In the genomic region with DNA sequence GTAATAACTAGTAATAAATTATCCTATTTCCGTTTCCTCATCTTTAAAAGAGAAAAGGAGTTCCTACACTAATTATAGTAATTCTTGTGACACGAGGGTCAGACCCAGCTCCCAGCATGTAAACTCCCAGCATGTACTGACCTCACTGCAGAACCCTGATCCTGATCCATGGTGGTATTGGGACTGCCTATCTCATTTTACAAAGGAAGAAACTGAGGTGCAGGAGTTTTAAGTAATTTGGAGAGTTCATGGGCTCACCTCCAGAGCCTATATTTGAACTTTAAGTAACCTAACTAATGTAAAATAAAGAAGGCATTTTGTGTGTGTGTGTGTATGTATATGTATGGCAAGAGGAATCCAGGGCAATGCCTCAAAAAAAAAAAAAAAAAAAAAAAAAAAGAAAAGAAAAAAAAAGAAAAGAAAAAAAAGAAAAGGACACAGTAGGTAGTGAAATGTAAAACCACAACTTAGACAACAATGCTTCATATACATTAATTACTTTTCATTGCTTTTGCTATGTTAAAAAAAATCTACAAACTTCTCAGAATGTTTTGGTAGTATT, we compare ENCODE assay signal across 8 mouse cellular contexts. TPM values are rescaled to one million over a fixed set of nuclear protein-coding genes. Genes with fewer than 3 reads are reported as not detected.
DNase-seq lines count a peak whose midpoint lies in the region; ATAC-seq and TF ChIP-seq lines count a peak whose summit lies in the region.

No protein-coding gene starts in this region.

- ATAC-seq in heart, embryonic 15.5 days (replicated peaks; ENCODE audit: insufficient number of reproducible peaks, insufficient read depth, low FRiP score, low read depth), result no peak
- no peak for ATAC-seq in hindbrain, embryonic 11.5 days (ENCODE audit: low FRiP score)

- peaks cover 36% of the 10 kb centered on the region for H3K79me2 ChIP-seq in MEL (ENCODE audit: control insufficient read depth, insufficient read depth, low read length, poor library complexity)

- H3K4me1 ChIP-seq in heart, embryonic 15.5 days (replicated peaks), result peaks cover 24% of the 10 kb centered on the region
- H3K4me1 ChIP-seq in MEL (ENCODE audit: control insufficient read depth in 1 of 2, insufficient read depth in 2 of 2, low read length in 2 of 2), result peaks cover 19 to 21% of the 10 kb centered on the region in 2 experiments
- no peaks in the 10 kb centered on the region; the same call in 1 of the 2 replicates for H3K4me1 ChIP-seq in hindbrain, embryonic 11.5 days (replicated peaks; ENCODE audit: control insufficient read depth, insufficient read depth, low read length)
- peaks cover 37% of the 10 kb centered on the region for H3K4me1 ChIP-seq in midbrain, embryonic 10.5 days

- TF ChIP-seq POLR2A in MEL (IDR thresholded peaks at IDR 0.05; ENCODE audit: control insufficient read depth in 1 of 2, insufficient read depth in 1 of 2, low read depth in 1 of 2, low read length in 2 of 2, poor library complexity in 1 of 2), result no peak

- no peak for TF ChIP-seq EP300 in MEL (IDR thresholded peaks at IDR 0.05; ENCODE audit: low read depth in 1 of 2, low read length in 2 of 2)

- H3K36me3 ChIP-seq in heart, embryonic 15.5 days, result no peaks in the 10 kb centered on the region
- H3K36me3 ChIP-seq in MEL (ENCODE audit: control insufficient read depth in 1 of 2, insufficient read depth in 2 of 2, low read length in 2 of 2), result peaks cover 2 to 37% of the 10 kb centered on the region in 2 experiments; a peak in 3 of 4 replicates
- H3K36me3 ChIP-seq in hindbrain, embryonic 11.5 days (ENCODE audit: control insufficient read depth, insufficient read depth, low read length), result no peaks in the 10 kb centered on the region
- no peaks in the 10 kb centered on the region for H3K36me3 ChIP-seq in midbrain, embryonic 10.5 days

- H3K9me3 ChIP-seq in heart, embryonic 15.5 days (replicated peaks), result no peaks in the 10 kb centered on the region
- H3K9me3 ChIP-seq in MEL (replicated peaks; ENCODE audit: insufficient read depth, low read length), result no peaks in the 10 kb centered on the region
- no peaks in the 10 kb centered on the region for H3K9me3 ChIP-seq in hindbrain, embryonic 11.5 days (ENCODE audit: control insufficient read depth, low read length)
- H3K9me3 ChIP-seq in midbrain, embryonic 10.5 days (replicated peaks), result no peaks in the 10 kb centered on the region

- H3K27ac ChIP-seq in heart, embryonic 15.5 days, result peak overlapping the region; percentile 100
- peak overlapping the region; percentile 75 for H3K27ac ChIP-seq in MEL (ENCODE audit: control insufficient read depth, low read depth, low read length)
- peak overlapping the region; percentile 99 for H3K27ac ChIP-seq in hindbrain, embryonic 11.5 days (ENCODE audit: low read depth, low read length)
- H3K27ac ChIP-seq in midbrain, embryonic 10.5 days (replicated peaks), result peak overlapping the region; percentile 100

- no peak for TF ChIP-seq CTCF in MEL (IDR thresholded peaks at IDR 0.05 in 2 of 3, conservative IDR thresholded peaks at IDR 0.05 in 1 of 3; ENCODE audit: control insufficient read depth in 1 of 3, insufficient read depth in 1 of 3, low read depth in 2 of 3, low read length in 3 of 3, poor library complexity in 1 of 3, severe bottlenecking in 1 of 3)

- peak overlapping the region; percentile 75 for H3K4me2 ChIP-seq in heart, embryonic 15.5 days
- peak overlapping the region; percentile 62 for H3K4me2 ChIP-seq in hindbrain, embryonic 11.5 days (replicated peaks; ENCODE audit: low read depth, low read length)

- peak overlapping the region; percentile 97 for H3K4me3 ChIP-seq in heart, embryonic 15.5 days
- H3K4me3 ChIP-seq in MEL (ENCODE audit: control insufficient read depth in 1 of 2, insufficient read depth in 1 of 2, low read depth in 2 of 2, low read length in 2 of 2), result peak overlapping the region; percentile 68 to 99
- H3K4me3 ChIP-seq in hindbrain, embryonic 11.5 days (ENCODE audit: low read depth, low read length), result peak overlapping the region; percentile 94
- H3K4me3 ChIP-seq in midbrain, embryonic 10.5 days, result peak overlapping the region; percentile 89

- no peak for TF ChIP-seq RAD21 in MEL (IDR thresholded peaks at IDR 0.05; ENCODE audit: low read depth, low read length)

- 0% methylated on average over 2 of the region's 2 CpGs for WGBS in heart, embryonic 15.5 days
- 2% methylated on average over 2 of the region's 2 CpGs for WGBS in hindbrain, embryonic 11.5 days
- WGBS in midbrain, embryonic 10.5 days, result 0% methylated on average over 2 of the region's 2 CpGs

- no peak for DNase-seq in heart, adult 8-10 months (ENCODE audit: low spot score)
- no peak for DNase-seq in MEL (ENCODE audit: low read depth, low spot score)
- DNase-seq in hindbrain, embryonic 11.5 days (ENCODE audit: low spot score), result no peak
- DNase-seq in midbrain, embryonic 10.5 days (ENCODE audit: low spot score), result no peak
- no peak for DNase-seq in spleen, postnatal 36 days (ENCODE audit: low spot score in 2 of 2)
- no peak for DNase-seq in adipocyte (ENCODE audit: low spot score)
- DNase-seq in adrenal gland, postnatal 4 days (ENCODE audit: low spot score in 2 of 2), result no peak

- no peaks in the 10 kb centered on the region for H3K27me3 ChIP-seq in heart, embryonic 15.5 days
- no peaks in the 10 kb centered on the region for H3K27me3 ChIP-seq in MEL (ENCODE audit: control insufficient read depth in 1 of 2, insufficient read depth in 2 of 2, low read length in 2 of 2)
- H3K27me3 ChIP-seq in hindbrain, embryonic 11.5 days (ENCODE audit: control insufficient read depth, insufficient read depth, low read length), result no peaks in the 10 kb centered on the region
- no peaks in the 10 kb centered on the region for H3K27me3 ChIP-seq in midbrain, embryonic 10.5 days (ENCODE audit: low read depth, poor library complexity, severe bottlenecking)

- peak overlapping the region; percentile 100 for H3K9ac ChIP-seq in heart, embryonic 15.5 days
- peak overlapping the region; percentile 96 for H3K9ac ChIP-seq in MEL (ENCODE audit: control insufficient read depth, low read depth, low read length, poor library complexity, severe bottlenecking)
- peak overlapping the region; percentile 96 for H3K9ac ChIP-seq in hindbrain, embryonic 11.5 days (ENCODE audit: low read depth, low read length)

TF ChIP-seq in MEL, 35 proteins besides CTCF, POLR2A, EP300 and RAD21:
- TF ChIP-seq JUND (IDR thresholded peaks at IDR 0.05; ENCODE audit: low read depth, low read length) (no peak), MAZ (IDR thresholded peaks at IDR 0.05; ENCODE audit: low read depth, low read length) (no peak), CHD1 (IDR thresholded peaks at IDR 0.05; ENCODE audit: low read depth, low read length) (peak; percentile 43; the same call in 1 of the 2 replicates), TBP (IDR thresholded peaks at IDR 0.05; ENCODE audit: low read depth, low read length) (peak; percentile 13; the same call in 1 of the 2 replicates), MXI1 (IDR thresholded peaks at IDR 0.05; ENCODE audit: low read depth, low read length) (0 out of 2 replicates have a peak, but pooled peaks have one; percentile 40), ETS1 (IDR thresholded peaks at IDR 0.05; ENCODE audit: low read depth, low read length) (no peak), MYB (IDR thresholded peaks at IDR 0.05; ENCODE audit: low read depth, low read length) (no peak), UBTF (IDR thresholded peaks at IDR 0.05; ENCODE audit: borderline replicate concordance, insufficient read depth, low read depth, low read length) (no peak), POLR2AphosphoS5 (IDR thresholded peaks at IDR 0.05; ENCODE audit: borderline replicate concordance, low read depth, low read length) (no peak), ZNF384 (IDR thresholded peaks at IDR 0.05; ENCODE audit: low read depth, low read length) (peak; percentile 75), MAFK (IDR thresholded peaks at IDR 0.05; ENCODE audit: borderline replicate concordance, low read depth, low read length) (no peak), HCFC1 (IDR thresholded peaks at IDR 0.05; ENCODE audit: low read depth, low read length) (no peak), NRF1 (IDR thresholded peaks at IDR 0.05; ENCODE audit: insufficient read depth, low read depth, low read length, poor library complexity, severe bottlenecking) (no peak), RCOR1 (IDR thresholded peaks at IDR 0.05; ENCODE audit: low read depth, low read length) (no peak), USF1 (IDR thresholded peaks at IDR 0.05; ENCODE audit: low read depth, low read length) (no peak), MYC (IDR thresholded peaks at IDR 0.05; ENCODE audit: low read depth, low read length) (no peak), SIN3A (IDR thresholded peaks at IDR 0.05; ENCODE audit: low read length) (peak; percentile 82), BHLHE40 (IDR thresholded peaks at IDR 0.05; ENCODE audit: borderline replicate concordance, low read depth, low read length) (no peak), POLR2AphosphoS2 (IDR thresholded peaks at IDR 0.05; ENCODE audit: low read length) (no peak), CHD2 (IDR thresholded peaks at IDR 0.05; ENCODE audit: low read length) (no peak), GABPA (IDR thresholded peaks at IDR 0.05; ENCODE audit: low read depth, low read length) (no peak), NELFE (IDR thresholded peaks at IDR 0.05; ENCODE audit: low read depth, low read length) (no peak), E2F4 (IDR thresholded peaks at IDR 0.05; ENCODE audit: borderline replicate concordance, low read depth, low read length) (no peak), MEF2A (IDR thresholded peaks at IDR 0.05; ENCODE audit: extremely low read depth, insufficient replicate concordance, low read depth, low read length, poor library complexity, severe bottlenecking) (no peak)

RNA-seq across cellular contexts. Expression of gene Itgb1, which starts 1.1 kb away (rescaled TPM):
- polyA plus RNA-seq in heart, embryonic 15.5 days (2015; fragmentation: Nextera tagmentation; extraction: Ambion mirVana), result 342 and 356 TPM in 2 replicates
- total RNA-seq in heart, adult 8-10 months (2022), result 100 to 1,000 TPM; 294 to 330 (median 319) TPM
- 73.7 and 76.7 TPM in 2 replicates for total RNA-seq in MEL (2012; rRNA removed)
- polyA plus RNA-seq in MEL (2012; ENCODE audit: insufficient read depth in 1 of 2, insufficient read length in 2 of 2, low read depth in 1 of 2, low replicate concordance in 2 of 2, missing spikeins in 1 of 2), result 100 to 1,000 TPM; 114 to 189 TPM
- 164 and 192 TPM in 2 replicates for polyA plus RNA-seq in hindbrain, embryonic 11.5 days (2014; fragmentation: Nextera tagmentation; extraction: Ambion mirVana)
- polyA plus RNA-seq in midbrain, embryonic 10.5 days (2016; fragmentation: Nextera tagmentation; extraction: Ambion mirVana), result 123 and 129 TPM in 2 replicates
- total RNA-seq in adrenal gland, postnatal 4 days (2021), result 100 to 1,000 TPM; 332 to 338 TPM
